Mouse (Mus musculus) intestine, embryonic 15.5 days (tissue): ENCODE measurements at regions not wholly inside any gene's neighbourhood (a gene's known extent, or its start where the extent isn't known, plus 50 kb on each side); places are given as distances from the start of the nearest gene placed in this dataset.

Source experiments
- ATAC-seq: fragments of 200-750 bp; cut with Nextera tagmentation; 2 replicates; pipeline ENCODE4 v1.8.0; 2017; ENCODE audit warnings: moderate TSS enrichment, moderate library complexity
- H3K27ac ChIP-seq: fragments of 300-500 bp; sonication (generic); 2 replicates; pipeline ENCODE4 v1.5.1; 2015; ENCODE audit warnings: mild to moderate bottlenecking, inconsistent platforms
- H3K27me3 ChIP-seq: fragments of 300-500 bp; sonication (generic); replicated peaks from 2 replicates; pipeline ENCODE4 v1.6.1; 2015; ENCODE audit warnings: inconsistent platforms
- H3K36me3 ChIP-seq: fragments of 300-500 bp; sonication (generic); 2 replicates; pipeline ENCODE4 v1.6.1; 2015; ENCODE audit warnings: inconsistent platforms
- H3K4me1 ChIP-seq: fragments of 300-500 bp; sonication (generic); replicated peaks from 2 replicates; pipeline ENCODE4 v1.6.1; 2015; ENCODE audit warnings: inconsistent platforms
- H3K4me2 ChIP-seq: fragments of 300-500 bp; sonication (generic); replicated peaks from 2 replicates; pipeline ENCODE4 v1.6.1; 2015; ENCODE audit warnings: mild to moderate bottlenecking, inconsistent platforms
- H3K4me3 ChIP-seq: fragments of 300-500 bp; sonication (generic); replicated peaks from 2 replicates; pipeline ENCODE4 v1.5.1; 2015; ENCODE audit warnings: inconsistent platforms
- H3K9ac ChIP-seq: fragments of 300-500 bp; sonication (generic); 2 replicates; pipeline ENCODE4 v1.6.1; 2015; ENCODE audit warnings: inconsistent platforms
- H3K9me3 ChIP-seq: fragments of 300-500 bp; sonication (generic); 2 replicates; pipeline ENCODE4 v1.6.1; 2016; ENCODE audit warnings: inconsistent platforms
- WGBS: fragments of 180-500 bp; shearing (Covaris S2); methylation state at CpG from one replicate; pipeline ENCODE4 v1.1.7; 2015; 5-methylcytosine and 5-hydroxymethylcytosine counted together

- peak; percentile 89 for ATAC-seq
- no peak overlapping the region for H3K4me2 ChIP-seq
- no peak overlapping the region for H3K4me3 ChIP-seq
- H3K36me3 ChIP-seq = no peaks in the 10 kb centered on the region
- no peaks in the 10 kb centered on the region for H3K9me3 ChIP-seq
- H3K27me3 ChIP-seq = no peaks in the 10 kb centered on the region
- WGBS = 47% methylated on average over 2 of the region's 2 CpGs
- no peaks in the 10 kb centered on the region for H3K4me1 ChIP-seq
- H3K9ac ChIP-seq = no peak overlapping the region
- no peak overlapping the region for H3K27ac ChIP-seq
Measured at GRCm38 (mm10) chrX:67829729-67830128, 91.5 kb downstream of the 4933436I01Rik start.

DNA sequence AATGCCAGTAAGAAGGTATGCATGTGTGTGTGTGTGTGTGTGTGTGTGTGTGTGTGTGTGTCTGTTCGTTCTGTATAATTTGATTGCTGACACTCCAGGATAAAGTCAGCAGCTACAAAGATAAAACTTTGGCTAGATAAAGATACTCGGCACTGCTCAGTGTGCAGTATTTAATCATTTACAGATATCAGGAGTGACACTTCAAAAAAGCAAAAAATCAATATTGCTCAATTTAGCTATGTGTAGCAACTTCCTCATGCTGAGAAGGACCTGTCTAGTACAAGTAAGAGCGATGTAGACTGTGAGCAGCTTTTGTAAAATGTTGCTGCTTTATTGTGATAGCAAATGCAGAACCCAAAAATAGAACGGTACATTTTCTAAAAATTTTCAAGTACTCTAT, 100.1 kb downstream of the 4933436I01Rik start:
- Histone ChIP-seq H3K27ac (no peak overlapping the region), H3K4me2 (no peak overlapping the region), H3K4me1 (no peaks in the 10 kb centered on the region), H3K36me3 (no peaks in the 10 kb centered on the region), H3K27me3 (no peaks in the 10 kb centered on the region), H3K4me3 (no peak overlapping the region), H3K9ac (no peak overlapping the region), H3K9me3 (no peaks in the 10 kb centered on the region)
- ATAC-seq = peak; percentile 87
- WGBS = 67% methylated on average over 4 of the region's 4 CpGs
